Comparison of ENCODE assay signal across 8 mouse cellular contexts in genomic region chr7:28958770-28959169, GRCm38 (mm10). TPM values are rescaled to one million over a fixed set of nuclear protein-coding genes. Genes with fewer than 3 reads are reported as not detected.
DNase-seq lines count a peak whose midpoint lies in the region; ATAC-seq and TF ChIP-seq lines count a peak whose summit lies in the region.
"Had no signal": no experiment of that assay in that cellular context is flagged by ENCODE, and none has a peak within 500 bp of the region (broad histone marks: within the 10 kb centered on the region; RNA-seq: fewer than 3 reads in every experiment).

No protein-coding gene starts in this region.

- peak overlapping the region; percentile 89 for H3K4me3 ChIP-seq in heart, postnatal 0 days (ENCODE audit: low read depth, low read length)
- no peak overlapping the region for H3K4me3 ChIP-seq in neural tube, embryonic 12.5 days
- peak overlapping the region; percentile 99; the same call in 1 of the 2 replicates for H3K4me3 ChIP-seq in limb, embryonic 15.5 days

- no peaks in the 10 kb centered on the region for H3K9me3 ChIP-seq in heart, postnatal 0 days (replicated peaks; ENCODE audit: control insufficient read depth, low read length)
- no peaks in the 10 kb centered on the region for H3K9me3 ChIP-seq in neural tube, embryonic 12.5 days
- no peaks in the 10 kb centered on the region for H3K9me3 ChIP-seq in limb, embryonic 15.5 days

- 0 out of 2 replicates have a peak overlapping the region, but pooled peaks have one; percentile 93 for H3K9ac ChIP-seq in heart, postnatal 0 days (replicated peaks; ENCODE audit: low read depth, low read length)
- no peak overlapping the region for H3K9ac ChIP-seq in neural tube, embryonic 12.5 days
- H3K9ac ChIP-seq in limb, embryonic 15.5 days = no peak overlapping the region

- no peak for TF ChIP-seq EP300 in heart, postnatal 0 days (IDR thresholded peaks at IDR 0.05; ENCODE audit: low read depth)

- ATAC-seq in heart, postnatal 0 days (ENCODE audit: insufficient read depth, low read depth) = no peak
- ATAC-seq in neural tube, embryonic 12.5 days (ENCODE audit: low FRiP score, low read depth) = no peak
- ATAC-seq in limb, embryonic 15.5 days (ENCODE audit: insufficient number of reproducible peaks, low FRiP score, low TSS enrichment, low read depth) = no peak

- peak overlapping the region; percentile 89 for H3K27ac ChIP-seq in heart, postnatal 0 days (ENCODE audit: low read depth)
- H3K27ac ChIP-seq in neural tube, embryonic 12.5 days = no peak overlapping the region
- H3K27ac ChIP-seq in limb, embryonic 15.5 days = peak overlapping the region; percentile 92

- DNase-seq in heart, postnatal 0 days (ENCODE audit: low spot score) = no peak
- DNase-seq in heart, postnatal 4 days = no peak
- no peak for DNase-seq in neural tube, embryonic 10.5 days (ENCODE audit: extremely low spot score, low spot score)
- no peak for DNase-seq in thymus, adult 18-20 months
- no peak for DNase-seq in frontal cortex, postnatal 36 days (ENCODE audit: low spot score in 2 of 2)
- DNase-seq: thymus, postnatal 14 days had no signal

- peak overlapping the region; percentile 94 for H3K4me2 ChIP-seq in heart, postnatal 0 days (ENCODE audit: low read depth, low read length)
- H3K4me2 ChIP-seq in neural tube, embryonic 12.5 days (replicated peaks) = 0 out of 2 replicates have a peak overlapping the region, but pooled peaks have one; percentile 86
- peak overlapping the region; percentile 79; the same call in 1 of the 2 replicates for H3K4me2 ChIP-seq in limb, embryonic 15.5 days

- TF ChIP-seq CTCF in heart, postnatal 0 days (IDR thresholded peaks at IDR 0.05; ENCODE audit: low read depth) = no peak

- 41% methylated on average over 1 of the region's 1 CpGs for WGBS in heart, postnatal 0 days
- 63% methylated on average over 1 of the region's 1 CpGs for WGBS in neural tube, embryonic 12.5 days
- WGBS in limb, embryonic 15.5 days = 52% methylated on average over 1 of the region's 1 CpGs

- H3K27me3 ChIP-seq in heart, postnatal 0 days (ENCODE audit: control insufficient read depth, insufficient read depth, low read length) = no peaks in the 10 kb centered on the region
- no peaks in the 10 kb centered on the region for H3K27me3 ChIP-seq in neural tube, embryonic 12.5 days (replicated peaks)
- H3K27me3 ChIP-seq in limb, embryonic 15.5 days = no peaks in the 10 kb centered on the region

- H3K36me3 ChIP-seq in heart, postnatal 0 days (replicated peaks; ENCODE audit: control insufficient read depth, insufficient read depth, low read length) = no peaks in the 10 kb centered on the region
- H3K36me3 ChIP-seq in neural tube, embryonic 12.5 days = no peaks in the 10 kb centered on the region
- no peaks in the 10 kb centered on the region for H3K36me3 ChIP-seq in limb, embryonic 15.5 days

- H3K4me1 ChIP-seq in heart, postnatal 0 days (ENCODE audit: control insufficient read depth, insufficient read depth) = peaks cover 60% of the 10 kb centered on the region
- peaks cover 42% of the 10 kb centered on the region for H3K4me1 ChIP-seq in neural tube, embryonic 12.5 days
- H3K4me1 ChIP-seq in limb, embryonic 15.5 days = peaks cover 69% of the 10 kb centered on the region

RNA-seq across cellular contexts. Expression of gene Actn4, which starts 3.4 kb away (rescaled TPM):
- total RNA-seq in heart, postnatal 0 days (2014; rRNA removed; ENCODE audit: low replicate concordance) = 120 and 139 TPM in 2 replicates
- 135 and 171 TPM in 2 replicates for polyA plus RNA-seq in heart, postnatal 0 days (2015; fragmentation: Nextera tagmentation; extraction: Ambion mirVana)
- total RNA-seq in heart, postnatal 4 days (2021) = 100 to 1,000 TPM; 224 to 231 TPM
- polyA plus RNA-seq in neural tube, embryonic 12.5 days (2016; fragmentation: Nextera tagmentation; extraction: Ambion mirVana) = 186 and 192 TPM in 2 replicates
- 347 and 359 TPM in 2 replicates for polyA plus RNA-seq in limb, embryonic 15.5 days (2015; fragmentation: Nextera tagmentation; extraction: Ambion mirVana)

RNA-seq across cellular contexts. Expression of gene Eif3k, which starts 22.9 kb away (rescaled TPM):
- 366 and 476 TPM in 2 replicates for total RNA-seq in heart, postnatal 0 days (2014; rRNA removed; ENCODE audit: low replicate concordance)
- 261 and 264 TPM in 2 replicates for polyA plus RNA-seq in heart, postnatal 0 days (2015; fragmentation: Nextera tagmentation; extraction: Ambion mirVana)
- 100 to 1,000 TPM; 205 to 208 TPM for total RNA-seq in heart, postnatal 4 days (2021)
- 327 and 336 TPM in 2 replicates for polyA plus RNA-seq in neural tube, embryonic 12.5 days (2016; fragmentation: Nextera tagmentation; extraction: Ambion mirVana)
- 372 and 387 TPM in 2 replicates for polyA plus RNA-seq in limb, embryonic 15.5 days (2015; fragmentation: Nextera tagmentation; extraction: Ambion mirVana)

RNA-seq across cellular contexts. Expression of gene Map4k1, which starts 23.1 kb away (rescaled TPM):
- total RNA-seq in heart, postnatal 0 days (2014; rRNA removed; ENCODE audit: low replicate concordance) = 0.15 TPM in 1 of 2 replicates, not detected in the other
- 1.4 and 1.8 TPM in 2 replicates for polyA plus RNA-seq in heart, postnatal 0 days (2015; fragmentation: Nextera tagmentation; extraction: Ambion mirVana)
- total RNA-seq in heart, postnatal 4 days (2021) = 1 to 10 TPM; 1.6 to 2.0 TPM
- 5.5 and 6.2 TPM in 2 replicates for polyA plus RNA-seq in neural tube, embryonic 12.5 days (2016; fragmentation: Nextera tagmentation; extraction: Ambion mirVana)
- polyA plus RNA-seq in limb, embryonic 15.5 days (2015; fragmentation: Nextera tagmentation; extraction: Ambion mirVana) = 7.2 and 7.6 TPM in 2 replicates
